Mouse (Mus musculus) kidney, postnatal 14 days (tissue): ENCODE measurements around the gene Ecpas.

Source experiments
- DNase-seq: peaks from one replicate; pipeline ENCODE4 v3.0.0; 2022; ENCODE audit warnings: mixed read lengths

Gene Ecpas

GRCm38 (mm10) chr4:58912629-58913335, at the start of gene Ecpas:
Gene Ecpas, minus strand, starts transcription at chr4:58912749.
- DNase-seq = peak; percentile 89

GRCm38 (mm10) chr4:58961719-58962118, 49.2 kb upstream of the Ecpas start:
- DNase-seq = no peak

- no peak for DNase-seq
Observed at GRCm38 (mm10) chr4:58952630-58953029, 40.1 kb upstream of the Ecpas start.

- no peak for DNase-seq
Observed at GRCm38 (mm10) chr4:58948391-58948790, 35.8 kb upstream of the Ecpas start.

- DNase-seq = no peak
Observed at GRCm38 (mm10) chr4:58944695-58945094, 32.1 kb upstream of the Ecpas start.

GRCm38 (mm10) chr4:58944206-58944553, 31.6 kb upstream of the Ecpas start:
- no peak for DNase-seq

- DNase-seq = peak; percentile 84
Observed at GRCm38 (mm10) chr4:58943420-58944205, 31.1 kb upstream of the Ecpas start, which contains the start of gene Zkscan16. Gene Zkscan16, plus strand, starts transcription at chr4:58943628.

- DNase-seq = no peak
Observed at GRCm38 (mm10) chr4:58942942-58943341, 30.4 kb upstream of the Ecpas start.

- no peak for DNase-seq
Observed at GRCm38 (mm10) chr4:58941638-58942037, 29.1 kb upstream of the Ecpas start.

- no peak for DNase-seq
Observed at GRCm38 (mm10) chr4:58935846-58936245, 23.3 kb upstream of the Ecpas start.

GRCm38 (mm10) chr4:58934746-58935476, 22.4 kb upstream of the Ecpas start:
- DNase-seq = peak; percentile 36

- no peak for DNase-seq
Observed at GRCm38 (mm10) chr4:58934308-58934707, 21.8 kb upstream of the Ecpas start.

GRCm38 (mm10) chr4:58932541-58932940, 20.0 kb upstream of the Ecpas start:
- DNase-seq = no peak

- DNase-seq = no peak
Observed at GRCm38 (mm10) chr4:58927661-58928060, 15.1 kb upstream of the Ecpas start.

- DNase-seq = no peak
Observed at GRCm38 (mm10) chr4:58926120-58926519, 13.6 kb upstream of the Ecpas start.

GRCm38 (mm10) chr4:58925664-58926063, 13.1 kb upstream of the Ecpas start:
- DNase-seq = no peak

GRCm38 (mm10) chr4:58923933-58924332, 11.4 kb upstream of the Ecpas start:
- no peak for DNase-seq

- no peak for DNase-seq
Observed at GRCm38 (mm10) chr4:58915081-58915826, 2.7 kb upstream of the Ecpas start.

- no peak for DNase-seq
Observed at GRCm38 (mm10) chr4:58913336-58914026, 932 bp upstream of the Ecpas start.

- peak; percentile 76 for DNase-seq
Observed at GRCm38 (mm10) chr4:58911831-58912628, 519 bp downstream of the Ecpas start.
